13 mouse cellular contexts compared by ENCODE assay signal in the genomic region with DNA sequence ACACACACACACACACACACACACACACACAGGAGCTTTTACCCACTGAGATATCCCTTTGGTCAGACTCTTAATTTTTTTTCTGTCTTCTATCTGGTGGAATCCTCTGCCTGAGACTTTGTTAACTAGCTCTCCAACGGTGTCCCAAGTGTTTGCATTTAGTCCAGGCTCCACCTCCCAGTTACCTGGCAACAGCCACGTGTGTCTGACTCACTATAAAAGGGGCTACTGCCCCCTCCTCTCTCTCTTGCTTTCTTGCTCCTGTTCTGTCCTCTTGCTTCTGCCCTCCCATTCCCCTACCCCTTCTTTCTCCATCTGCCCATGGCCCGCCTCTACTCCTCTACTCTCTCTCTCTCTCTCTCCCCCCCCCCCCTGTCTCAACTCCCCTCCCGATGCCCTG. TPM values are rescaled to one million over a fixed set of nuclear protein-coding genes. Genes with fewer than 3 reads are reported as not detected.
A peak's percentile ranks its signal among the peaks of the same experiment; 100 is the strongest.
DNase-seq lines count a peak whose midpoint lies in the region; ATAC-seq and TF ChIP-seq lines count a peak whose summit lies in the region.
"Had no signal": no experiment of that assay in that cellular context is flagged by ENCODE, and none has a peak within 500 bp of the region (broad histone marks: within the 10 kb centered on the region; RNA-seq: fewer than 3 reads in every experiment).

No protein-coding gene starts in this region.

- WGBS in midbrain, embryonic 11.5 days = 5% methylated on average over 4 of the region's 4 CpGs
- 9% methylated on average over 4 of the region's 4 CpGs for WGBS in midbrain, embryonic 16.5 days
- WGBS in embryonic facial prominence, embryonic 13.5 days = 6% methylated on average over 4 of the region's 4 CpGs
- WGBS in limb, embryonic 12.5 days = 13% methylated on average over 4 of the region's 4 CpGs
- 43% methylated on average over 3 of the region's 4 CpGs for WGBS in thymus, adult 2 months

- H3K27ac ChIP-seq in midbrain, embryonic 11.5 days (ENCODE audit: low read depth, low read length) = no peak overlapping the region
- no peak overlapping the region for H3K27ac ChIP-seq in midbrain, embryonic 16.5 days (ENCODE audit: low read length)
- H3K27ac ChIP-seq in embryonic facial prominence, embryonic 13.5 days = no peak overlapping the region
- H3K27ac ChIP-seq in limb, embryonic 12.5 days = no peak overlapping the region
- H3K27ac ChIP-seq in thymus, adult 2 months (ENCODE audit: control insufficient read depth, insufficient read depth, low read length) = no peak overlapping the region
- H3K27ac ChIP-seq: intestine, embryonic 15.5 days; liver, embryonic 15.5 days had no signal

- ATAC-seq in midbrain, embryonic 11.5 days (ENCODE audit: low FRiP score) = no peak
- ATAC-seq in midbrain, embryonic 16.5 days = no peak
- no peak for ATAC-seq in embryonic facial prominence, embryonic 13.5 days (ENCODE audit: insufficient number of reproducible peaks, insufficient read depth, low FRiP score, low TSS enrichment, low read depth)
- ATAC-seq in limb, embryonic 12.5 days (ENCODE audit: insufficient number of reproducible peaks, insufficient read depth, low FRiP score, low TSS enrichment, low read depth) = no peak
- ATAC-seq: intestine, embryonic 15.5 days had no signal

- peak; percentile 86 for DNase-seq in midbrain, embryonic 11.5 days (ENCODE audit: low spot score, missing footprints)
- no peak for DNase-seq in right cerebral cortex, adult 18-20 months
- no peak for DNase-seq in thymus, adult 2 months
- no peak for DNase-seq in layer of hippocampus, adult 18-20 months (ENCODE audit: low spot score in 2 of 2)
- no peak for DNase-seq in right cerebral cortex, postnatal 36 days (ENCODE audit: low spot score in 2 of 2)
- DNase-seq: kidney, postnatal 36 days; spleen, adult 18-20 months had no signal

- no peak overlapping the region for H3K4me2 ChIP-seq in midbrain, embryonic 11.5 days
- H3K4me2 ChIP-seq in midbrain, embryonic 16.5 days (ENCODE audit: low read length) = no peak overlapping the region; the same call in 1 of the 2 replicates
- peak overlapping the region; percentile 27; the same call in 1 of the 2 replicates for H3K4me2 ChIP-seq in embryonic facial prominence, embryonic 13.5 days
- peak overlapping the region; percentile 31 for H3K4me2 ChIP-seq in limb, embryonic 12.5 days
- H3K4me2 ChIP-seq: heart, embryonic 11.5 days; intestine, embryonic 15.5 days; liver, embryonic 15.5 days had no signal

- no peaks in the 10 kb centered on the region for H3K9me3 ChIP-seq in midbrain, embryonic 11.5 days (ENCODE audit: control insufficient read depth, low read length)
- H3K9me3 ChIP-seq in midbrain, embryonic 16.5 days (replicated peaks; ENCODE audit: control insufficient read depth, low read length, poor library complexity, severe bottlenecking) = no peaks in the 10 kb centered on the region
- H3K9me3 ChIP-seq in embryonic facial prominence, embryonic 13.5 days = no peaks in the 10 kb centered on the region
- H3K9me3 ChIP-seq in limb, embryonic 12.5 days = no peaks in the 10 kb centered on the region
- H3K9me3 ChIP-seq: intestine, embryonic 15.5 days; liver, embryonic 15.5 days had no signal

- TF ChIP-seq POLR2A in thymus, adult 2 months (IDR thresholded peaks at IDR 0.05; ENCODE audit: control insufficient read depth, extremely low read depth, insufficient read depth, low read length, poor library complexity) = no peak

- no peak for TF ChIP-seq CTCF in thymus, adult 2 months (IDR thresholded peaks at IDR 0.05; ENCODE audit: borderline replicate concordance, control insufficient read depth, extremely low read depth, insufficient read depth, low read length, poor library complexity)

- peaks cover 11% of the 10 kb centered on the region for H3K4me1 ChIP-seq in midbrain, embryonic 11.5 days (ENCODE audit: control insufficient read depth, insufficient read depth, low read length)
- H3K4me1 ChIP-seq in midbrain, embryonic 16.5 days (ENCODE audit: control insufficient read depth, insufficient read depth, low read length) = peaks cover 10% of the 10 kb centered on the region
- H3K4me1 ChIP-seq in embryonic facial prominence, embryonic 13.5 days = peaks cover 2% of the 10 kb centered on the region
- peaks cover 8% of the 10 kb centered on the region for H3K4me1 ChIP-seq in limb, embryonic 12.5 days (replicated peaks)
- H3K4me1 ChIP-seq in thymus, adult 2 months (replicated peaks; ENCODE audit: control insufficient read depth, insufficient read depth, low read length) = no peaks in the 10 kb centered on the region

- no peak overlapping the region for H3K4me3 ChIP-seq in midbrain, embryonic 11.5 days (ENCODE audit: low read depth, low read length)
- H3K4me3 ChIP-seq in midbrain, embryonic 16.5 days (ENCODE audit: low read depth, low read length) = no peak overlapping the region
- no peak overlapping the region for H3K4me3 ChIP-seq in embryonic facial prominence, embryonic 13.5 days
- no peak overlapping the region for H3K4me3 ChIP-seq in limb, embryonic 12.5 days (replicated peaks)
- no peak overlapping the region for H3K4me3 ChIP-seq in thymus, adult 2 months (ENCODE audit: control insufficient read depth, insufficient read depth, low read length)
- H3K4me3 ChIP-seq: intestine, embryonic 15.5 days; liver, embryonic 15.5 days had no signal

- H3K27me3 ChIP-seq in midbrain, embryonic 11.5 days (ENCODE audit: control insufficient read depth, insufficient read depth, low read length) = no peaks in the 10 kb centered on the region
- H3K27me3 ChIP-seq in midbrain, embryonic 16.5 days (ENCODE audit: control insufficient read depth, insufficient read depth, low read depth, low read length) = no peaks in the 10 kb centered on the region
- no peaks in the 10 kb centered on the region for H3K27me3 ChIP-seq in embryonic facial prominence, embryonic 13.5 days
- H3K27me3 ChIP-seq in limb, embryonic 12.5 days = no peaks in the 10 kb centered on the region
- H3K27me3 ChIP-seq in thymus, adult 2 months (ENCODE audit: control insufficient read depth, insufficient read depth, low read length) = no peaks in the 10 kb centered on the region
- H3K27me3 ChIP-seq: intestine, embryonic 15.5 days; liver, embryonic 15.5 days had no signal

- H3K36me3 ChIP-seq in midbrain, embryonic 11.5 days (ENCODE audit: control insufficient read depth, insufficient read depth, low read length) = no peaks in the 10 kb centered on the region
- H3K36me3 ChIP-seq in midbrain, embryonic 16.5 days (ENCODE audit: control insufficient read depth, insufficient read depth, low read length) = no peaks in the 10 kb centered on the region
- no peaks in the 10 kb centered on the region for H3K36me3 ChIP-seq in embryonic facial prominence, embryonic 13.5 days
- H3K36me3 ChIP-seq in limb, embryonic 12.5 days = no peaks in the 10 kb centered on the region
- H3K36me3 ChIP-seq in thymus, adult 2 months (ENCODE audit: control insufficient read depth, insufficient read depth, low read length) = no peaks in the 10 kb centered on the region
- H3K36me3 ChIP-seq: intestine, embryonic 15.5 days; liver, embryonic 15.5 days had no signal

- H3K9ac ChIP-seq in midbrain, embryonic 11.5 days (ENCODE audit: low read length) = no peak overlapping the region
- H3K9ac ChIP-seq in midbrain, embryonic 16.5 days (ENCODE audit: low read depth, low read length) = no peak overlapping the region
- H3K9ac ChIP-seq in embryonic facial prominence, embryonic 13.5 days = no peak overlapping the region
- H3K9ac ChIP-seq in limb, embryonic 12.5 days (replicated peaks) = no peak overlapping the region
- H3K9ac ChIP-seq: intestine, embryonic 15.5 days; liver, embryonic 15.5 days had no signal

RNA-seq across cellular contexts. Expression of a gene that starts 3.9 kb away (rescaled TPM):
- polyA plus RNA-seq in midbrain, embryonic 11.5 days (2014; fragmentation: Nextera tagmentation; extraction: Ambion mirVana) = 29.2 and 37.5 TPM in 2 replicates
- polyA plus RNA-seq in midbrain, embryonic 16.5 days (2015; fragmentation: Nextera tagmentation; extraction: Ambion mirVana) = 18.4 and 21.7 TPM in 2 replicates
- polyA plus RNA-seq in embryonic facial prominence, embryonic 13.5 days (2015; fragmentation: Nextera tagmentation; extraction: Ambion mirVana) = 15.3 and 16.3 TPM in 2 replicates
- 14.0 and 15.2 TPM in 2 replicates for polyA plus RNA-seq in limb, embryonic 12.5 days (2016; fragmentation: Nextera tagmentation; extraction: Ambion mirVana)
- 54.9 and 56.1 TPM in 2 replicates for polyA plus RNA-seq in thymus, adult 2 months (2012; rRNA removed)
- total RNA-seq in layer of hippocampus, adult 18-20 months (2021) = 10 to 100 TPM; 75.3 to 76.5 TPM

Comparison
In these comparisons a context has a peak if more than half of its experiments do, and no peak if none do; other contexts are left out.
1. H3K4me2 ChIP-seq: peak in embryonic facial prominence, embryonic 13.5 days (single experiment) and limb, embryonic 12.5 days (single experiment); none in midbrain, embryonic 11.5 days (single experiment) and midbrain, embryonic 16.5 days (single experiment).